Mouse (Mus musculus): ENCODE measurements around the gene Spag5.

DNA sequence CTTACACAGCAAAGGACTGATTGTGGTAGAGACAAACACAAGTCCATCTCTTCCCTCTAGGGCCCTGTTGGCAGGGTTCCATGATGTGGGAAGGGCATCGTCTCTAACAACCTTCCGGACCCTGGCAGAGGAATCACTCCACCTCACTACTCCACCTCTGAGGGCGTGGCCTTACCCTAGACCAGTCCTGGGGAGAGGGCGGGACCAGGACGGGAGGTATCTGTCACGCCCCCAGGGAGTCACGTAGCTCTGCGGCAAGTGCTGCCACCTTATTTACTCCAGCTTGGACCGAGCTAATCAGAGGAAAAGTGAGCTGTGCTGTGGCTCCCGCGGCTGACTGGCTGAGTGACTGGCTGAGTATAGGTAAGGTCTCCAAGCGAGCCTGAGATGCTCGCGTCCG lies 21.5 kb downstream of the Spag5 start, which contains the start of gene Aldoc:
- TF ChIP-seq CTCF (IDR thresholded peaks at IDR 0.05; ENCODE audit: insufficient read depth, low read length), result no peak
- TF ChIP-seq POLR2A (IDR thresholded peaks at IDR 0.05; ENCODE audit: borderline replicate concordance, extremely low read depth, low read depth, low read length), result peak; percentile 59; the same call in 1 of the 2 replicates

Data from lung, adult 2 months (tissue).